Mouse (Mus musculus) stomach, postnatal 0 days (tissue): ENCODE data around the gene Actg2.

Experiments used
- CTCF ChIP-seq: IDR thresholded peaks from 2 replicates; pipeline ENCODE4 v1.5.1; 2016; ENCODE audit warnings: antibody characterized with exemption, low read depth, mild to moderate bottlenecking, moderate library complexity
- EP300 ChIP-seq: optimal IDR thresholded peaks from 2 replicates; pipeline ENCODE3; 2016; ENCODE audit warnings: antibody characterized with exemption

GRCm38 (mm10) chr6:83515172-83515571 is 20.9 kb downstream of the Actg2 start:
- TF ChIP-seq CTCF (no peak), EP300 (no peak)
